ENCODE assay signal across 29 mouse cellular contexts in genomic region chr14:25541213-25541612, GRCm38 (mm10).
DNase-seq lines count a peak whose midpoint lies in the region; ATAC-seq lines count a peak whose summit lies in the region.
"Had no signal": no experiment of that assay in that cellular context is flagged by ENCODE, and none has a peak within 500 bp of the region (broad histone marks: within the 10 kb centered on the region; RNA-seq: fewer than 3 reads in every experiment).

No protein-coding gene starts in this region.

- no peak overlapping the region for H3K4me2 ChIP-seq in forebrain, embryonic 14.5 days (ENCODE audit: low read length)
- no peak overlapping the region for H3K4me2 ChIP-seq in hindbrain, embryonic 13.5 days
- no peak overlapping the region for H3K4me2 ChIP-seq in hindbrain, embryonic 14.5 days (replicated peaks)
- no peak overlapping the region for H3K4me2 ChIP-seq in midbrain, embryonic 13.5 days (replicated peaks)
- no peak overlapping the region for H3K4me2 ChIP-seq in midbrain, embryonic 15.5 days
- H3K4me2 ChIP-seq: embryonic facial prominence, embryonic 12.5 days; heart, embryonic 12.5 days; liver, embryonic 11.5 days had no signal

- H3K27me3 ChIP-seq in forebrain, embryonic 10.5 days (ENCODE audit: poor library complexity, severe bottlenecking), result no peaks in the 10 kb centered on the region
- H3K27me3 ChIP-seq in forebrain, embryonic 14.5 days (replicated peaks; ENCODE audit: control insufficient read depth, insufficient read depth, low read length), result no peaks in the 10 kb centered on the region
- no peaks in the 10 kb centered on the region for H3K27me3 ChIP-seq in hindbrain, embryonic 13.5 days
- H3K27me3 ChIP-seq in hindbrain, embryonic 14.5 days (ENCODE audit: control insufficient read depth, insufficient read depth, low read length), result no peaks in the 10 kb centered on the region
- H3K27me3 ChIP-seq in midbrain, embryonic 13.5 days, result no peaks in the 10 kb centered on the region
- no peaks in the 10 kb centered on the region for H3K27me3 ChIP-seq in midbrain, embryonic 15.5 days (replicated peaks)
- H3K27me3 ChIP-seq: embryonic facial prominence, embryonic 12.5 days; heart, embryonic 12.5 days had no signal

- H3K4me1 ChIP-seq in forebrain, embryonic 10.5 days, result peaks cover 28% of the 10 kb centered on the region
- H3K4me1 ChIP-seq in forebrain, embryonic 14.5 days (ENCODE audit: control insufficient read depth, insufficient read depth, low read length), result no peaks in the 10 kb centered on the region
- peaks cover 50% of the 10 kb centered on the region for H3K4me1 ChIP-seq in hindbrain, embryonic 13.5 days (replicated peaks)
- peaks cover 11% of the 10 kb centered on the region for H3K4me1 ChIP-seq in hindbrain, embryonic 14.5 days (replicated peaks; ENCODE audit: control insufficient read depth, insufficient read depth, low read length)
- peaks cover 34% of the 10 kb centered on the region for H3K4me1 ChIP-seq in midbrain, embryonic 13.5 days (replicated peaks)
- peaks cover 15% of the 10 kb centered on the region; the same call in 1 of the 2 replicates for H3K4me1 ChIP-seq in midbrain, embryonic 15.5 days

- H3K27ac ChIP-seq in forebrain, embryonic 10.5 days, result peak overlapping the region; percentile 35; the same call in 1 of the 2 replicates
- H3K27ac ChIP-seq in forebrain, embryonic 14.5 days (ENCODE audit: low read depth, low read length), result no peak overlapping the region
- peak overlapping the region; percentile 44 for H3K27ac ChIP-seq in hindbrain, embryonic 13.5 days
- no peak overlapping the region for H3K27ac ChIP-seq in hindbrain, embryonic 14.5 days
- H3K27ac ChIP-seq in midbrain, embryonic 13.5 days, result peak overlapping the region; percentile 17; the same call in 1 of the 2 replicates
- no peak overlapping the region for H3K27ac ChIP-seq in midbrain, embryonic 15.5 days
- H3K27ac ChIP-seq: embryonic facial prominence, embryonic 12.5 days; hindbrain, embryonic 10.5 days had no signal

- WGBS in forebrain, embryonic 10.5 days, result 86% methylated on average over 5 of the region's 5 CpGs
- 86% methylated on average over 5 of the region's 5 CpGs for WGBS in forebrain, embryonic 14.5 days
- 84% methylated on average over 5 of the region's 5 CpGs for WGBS in hindbrain, embryonic 13.5 days
- WGBS in hindbrain, embryonic 14.5 days, result 80% methylated on average over 5 of the region's 5 CpGs
- 87% methylated on average over 5 of the region's 5 CpGs for WGBS in midbrain, embryonic 13.5 days
- 82% methylated on average over 5 of the region's 5 CpGs for WGBS in midbrain, embryonic 15.5 days

- ATAC-seq in forebrain, embryonic 14.5 days, result no peak
- no peak for ATAC-seq in hindbrain, embryonic 13.5 days (ENCODE audit: low FRiP score)
- no peak for ATAC-seq in hindbrain, embryonic 14.5 days (ENCODE audit: low FRiP score)
- no peak for ATAC-seq in midbrain, embryonic 13.5 days
- no peak for ATAC-seq in midbrain, embryonic 15.5 days (replicated peaks)
- ATAC-seq: CD4-positive, CD25-positive, alpha-beta regulatory T cell, adult 4 months; intestine, postnatal 0 days; liver, postnatal 0 days had no signal

- no peak overlapping the region for H3K4me3 ChIP-seq in forebrain, embryonic 10.5 days
- H3K4me3 ChIP-seq in forebrain, embryonic 14.5 days (ENCODE audit: low read depth, low read length), result no peak overlapping the region
- H3K4me3 ChIP-seq in hindbrain, embryonic 13.5 days, result no peak overlapping the region
- H3K4me3 ChIP-seq in hindbrain, embryonic 14.5 days (replicated peaks; ENCODE audit: low read length), result no peak overlapping the region
- no peak overlapping the region for H3K4me3 ChIP-seq in midbrain, embryonic 13.5 days (replicated peaks)
- no peak overlapping the region for H3K4me3 ChIP-seq in midbrain, embryonic 15.5 days
- H3K4me3 ChIP-seq: embryonic facial prominence, embryonic 12.5 days; heart, embryonic 12.5 days; hindbrain, embryonic 10.5 days; myocyte had no signal

- H3K9ac ChIP-seq in forebrain, embryonic 14.5 days (ENCODE audit: low read length), result no peak overlapping the region
- no peak overlapping the region for H3K9ac ChIP-seq in hindbrain, embryonic 13.5 days
- H3K9ac ChIP-seq in hindbrain, embryonic 14.5 days, result no peak overlapping the region
- no peak overlapping the region for H3K9ac ChIP-seq in midbrain, embryonic 13.5 days (replicated peaks)
- no peak overlapping the region for H3K9ac ChIP-seq in midbrain, embryonic 15.5 days
- H3K9ac ChIP-seq: embryonic facial prominence, embryonic 12.5 days; heart, embryonic 12.5 days; liver, postnatal 0 days had no signal

- no peak for DNase-seq in forebrain, embryonic 10.5 days (ENCODE audit: extremely low spot score, low spot score)
- no peak for DNase-seq in forebrain, embryonic 14.5 days (ENCODE audit: low spot score)
- no peak for DNase-seq in hindbrain, embryonic 14.5 days (ENCODE audit: low spot score)
- DNase-seq in thymus, postnatal 4 days, result peak; percentile 66
- DNase-seq in thymus, postnatal 25 days, result no peak
- DNase-seq: adrenal gland, postnatal 14 days; cerebellum, adult 11 months; cerebellum, postnatal 36 days; embryo, embryonic 11 days; gastrocnemius, postnatal 25 days; heart, adult 11 months; heart, postnatal 10 days; kidney, adult 9 months; kidney, postnatal 10 days; layer of hippocampus, postnatal 36 days; liver, postnatal 0 days; lung, postnatal 36 days; retina, postnatal 1 day; right cerebral cortex, postnatal 14 days had no signal

- no peaks in the 10 kb centered on the region for H3K9me3 ChIP-seq in forebrain, embryonic 10.5 days
- no peaks in the 10 kb centered on the region for H3K9me3 ChIP-seq in forebrain, embryonic 14.5 days (replicated peaks; ENCODE audit: control insufficient read depth, low read length)
- no peaks in the 10 kb centered on the region for H3K9me3 ChIP-seq in hindbrain, embryonic 13.5 days
- H3K9me3 ChIP-seq in hindbrain, embryonic 14.5 days (ENCODE audit: control insufficient read depth, low read length), result no peaks in the 10 kb centered on the region
- H3K9me3 ChIP-seq in midbrain, embryonic 13.5 days, result no peaks in the 10 kb centered on the region
- no peaks in the 10 kb centered on the region for H3K9me3 ChIP-seq in midbrain, embryonic 15.5 days
- H3K9me3 ChIP-seq: embryonic facial prominence, embryonic 12.5 days; heart, embryonic 12.5 days; hindbrain, embryonic 10.5 days had no signal

- H3K36me3 ChIP-seq in forebrain, embryonic 10.5 days (replicated peaks), result peaks cover 91% of the 10 kb centered on the region
- H3K36me3 ChIP-seq in forebrain, embryonic 14.5 days (ENCODE audit: control insufficient read depth, insufficient read depth, low read length), result peaks cover 76% of the 10 kb centered on the region
- peaks cover 42% of the 10 kb centered on the region for H3K36me3 ChIP-seq in hindbrain, embryonic 13.5 days
- H3K36me3 ChIP-seq in hindbrain, embryonic 14.5 days (replicated peaks; ENCODE audit: control insufficient read depth, insufficient read depth), result peaks cover 34% of the 10 kb centered on the region
- peaks cover 70% of the 10 kb centered on the region for H3K36me3 ChIP-seq in midbrain, embryonic 13.5 days
- no peaks in the 10 kb centered on the region for H3K36me3 ChIP-seq in midbrain, embryonic 15.5 days (replicated peaks)

Comparison
In these comparisons a context has a peak if more than half of its experiments do, and no peak if none do; other contexts are left out.
1. H3K27ac ChIP-seq: peak in forebrain, embryonic 10.5 days (single experiment), hindbrain, embryonic 13.5 days (single experiment) and midbrain, embryonic 13.5 days (single experiment); none in forebrain, embryonic 14.5 days (single experiment), hindbrain, embryonic 14.5 days (single experiment) and midbrain, embryonic 15.5 days (single experiment).